Mouse (Mus musculus): Measurements from ENCODE around the gene Axin1. TPM values are rescaled to one million over a fixed set of nuclear protein-coding genes. Genes with fewer than 3 reads are reported as not detected.

The Axin1 gene
- polyA plus RNA-seq, 1 experiment from 2014 or later = 12.7 TPM

DNA sequence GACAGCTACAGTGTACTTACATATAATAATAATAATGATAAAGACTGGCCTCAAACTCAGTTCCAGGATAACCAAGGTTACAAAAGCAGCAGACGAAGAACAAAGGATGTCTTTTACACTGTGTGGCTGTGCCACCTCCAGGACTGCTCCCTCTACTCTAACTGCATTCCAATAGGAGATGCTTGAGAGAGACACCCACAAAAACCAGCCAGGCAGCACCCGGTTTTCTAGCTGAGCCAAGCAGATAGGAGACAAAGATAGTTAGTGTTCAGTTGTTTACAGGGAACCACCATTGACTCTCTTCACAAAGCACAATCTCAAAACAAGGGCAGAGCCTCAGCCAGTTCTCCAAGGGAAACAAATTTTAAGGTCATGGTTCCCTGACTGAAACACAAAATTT, 101.1 kb downstream of the Axin1 start:
- Histone ChIP-seq H3K27me3 (ENCODE audit: control insufficient read depth, insufficient read depth, low read length) (no peaks in the 10 kb centered on the region), H3K9ac (ENCODE audit: low read length) (no peak overlapping the region), H3K9me3 (ENCODE audit: control insufficient read depth, low read length) (no peaks in the 10 kb centered on the region), H3K4me3 (ENCODE audit: low read depth, low read length) (no peak overlapping the region), H3K4me1 (ENCODE audit: control insufficient read depth, insufficient read depth, low read length) (peaks cover 7% of the 10 kb centered on the region; the same call in 1 of the 2 replicates), H3K4me2 (no peak overlapping the region), H3K36me3 (ENCODE audit: control insufficient read depth, insufficient read depth, low read length) (no peaks in the 10 kb centered on the region), H3K27ac (ENCODE audit: low read depth, low read length) (no peak overlapping the region)
- WGBS = 78% methylated on average over 2 of the region's 2 CpGs
- ATAC-seq (ENCODE audit: low FRiP score) (no peak), DNase-seq (ENCODE audit: low spot score, missing footprints) (no peak)

DNA sequence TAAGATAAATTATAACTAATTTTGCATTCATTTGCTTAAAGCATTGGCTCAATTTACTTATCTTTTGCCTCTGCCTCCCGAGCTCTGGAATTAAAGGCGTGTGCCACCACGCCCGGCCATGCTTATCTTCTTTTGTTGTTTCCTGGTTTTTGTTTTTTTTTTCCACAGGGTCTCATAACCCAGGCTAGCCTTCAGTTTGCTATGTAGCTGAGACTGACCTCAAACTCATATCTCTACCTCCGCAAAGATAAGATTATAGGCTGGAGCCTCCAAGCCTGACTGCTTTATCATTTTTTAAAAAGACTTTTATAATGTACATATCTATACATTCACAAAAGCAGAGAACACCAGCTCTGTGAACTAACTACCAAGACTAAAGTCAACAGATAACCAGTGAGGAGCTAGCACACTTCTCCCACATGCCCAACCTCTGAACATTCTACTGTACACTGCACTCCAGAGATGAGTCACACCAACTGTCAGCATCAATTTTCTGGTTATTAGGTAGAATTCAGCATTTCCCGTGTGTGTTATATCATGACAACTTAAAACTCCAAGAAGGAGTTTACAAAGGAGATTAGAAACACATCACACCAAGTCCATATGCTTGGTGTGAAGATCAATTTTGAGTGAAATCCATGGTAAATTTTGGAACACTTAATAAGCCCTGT, 101.8 kb downstream of the Axin1 start:
- no peak overlapping the region for H3K9ac ChIP-seq (ENCODE audit: low read length)
- no peak overlapping the region for H3K4me3 ChIP-seq (ENCODE audit: low read depth, low read length)
- H3K27ac ChIP-seq (ENCODE audit: low read depth, low read length) = no peak overlapping the region
- no peaks in the 10 kb centered on the region for H3K36me3 ChIP-seq (ENCODE audit: control insufficient read depth, insufficient read depth, low read length)
- ATAC-seq (ENCODE audit: low FRiP score) = no peak
- no peaks in the 10 kb centered on the region for H3K27me3 ChIP-seq (ENCODE audit: control insufficient read depth, insufficient read depth, low read length)
- 83% methylated on average over 6 of the region's 6 CpGs for WGBS
- no peak for DNase-seq (ENCODE audit: low spot score, missing footprints)
- H3K4me1 ChIP-seq (ENCODE audit: control insufficient read depth, insufficient read depth, low read length) = peaks cover 7% of the 10 kb centered on the region; the same call in 1 of the 2 replicates
- no peaks in the 10 kb centered on the region for H3K9me3 ChIP-seq (ENCODE audit: control insufficient read depth, low read length)
- no peak overlapping the region for H3K4me2 ChIP-seq

- H3K36me3 ChIP-seq (ENCODE audit: control insufficient read depth, insufficient read depth, low read length) = no peaks in the 10 kb centered on the region
- H3K27me3 ChIP-seq (ENCODE audit: control insufficient read depth, insufficient read depth, low read length) = no peaks in the 10 kb centered on the region
- H3K9ac ChIP-seq (ENCODE audit: low read length) = no peak overlapping the region
- ATAC-seq (ENCODE audit: low FRiP score) (no peak), DNase-seq (ENCODE audit: low spot score, missing footprints) (no peak)
- 85% methylated on average over 6 of the region's 6 CpGs for WGBS
- no peak overlapping the region for H3K4me3 ChIP-seq (ENCODE audit: low read depth, low read length)
- no peak overlapping the region for H3K4me2 ChIP-seq
- H3K27ac ChIP-seq (ENCODE audit: low read depth, low read length) = no peak overlapping the region
- peaks cover 7% of the 10 kb centered on the region; the same call in 1 of the 2 replicates for H3K4me1 ChIP-seq (ENCODE audit: control insufficient read depth, insufficient read depth, low read length)
- H3K9me3 ChIP-seq (ENCODE audit: control insufficient read depth, low read length) = no peaks in the 10 kb centered on the region
Observed at GRCm38 (mm10) chr17:26240990-26241389, 102.5 kb downstream of the Axin1 start.

DNA sequence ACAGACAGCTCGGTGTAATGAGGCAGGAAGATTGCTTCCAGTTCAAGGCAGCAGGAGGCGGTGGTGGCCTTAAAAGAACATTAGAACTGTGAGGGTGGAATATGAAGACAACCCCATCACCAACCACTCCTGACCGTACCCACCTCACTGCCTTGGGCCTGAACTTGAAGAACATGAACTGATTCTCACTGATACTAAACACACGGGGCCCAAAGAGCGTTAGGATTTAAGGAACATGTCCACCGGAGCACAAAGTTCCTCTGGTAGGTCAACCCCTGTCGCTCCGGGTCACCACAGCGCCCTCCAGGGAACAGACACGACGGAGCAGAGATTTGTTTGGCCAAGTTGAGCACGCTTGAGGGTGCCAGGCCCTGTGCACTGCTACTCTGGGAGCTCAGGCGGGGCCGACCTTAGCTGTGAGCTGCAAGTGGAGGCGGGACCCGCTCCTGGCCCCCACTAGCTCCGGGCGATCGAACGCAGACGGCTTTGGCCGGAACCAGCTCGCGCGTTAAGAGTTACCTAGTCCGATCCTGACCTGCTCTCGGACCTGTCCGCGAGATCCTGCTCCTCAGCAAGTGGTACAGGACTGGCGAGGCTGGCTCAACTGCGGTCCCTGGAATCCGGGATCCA, 105.1 kb downstream of the Axin1 start:
- H3K9me3 ChIP-seq (ENCODE audit: control insufficient read depth, low read length) = no peaks in the 10 kb centered on the region
- no peaks in the 10 kb centered on the region for H3K36me3 ChIP-seq (ENCODE audit: control insufficient read depth, insufficient read depth, low read length)
- peak overlapping the region; percentile 63 for H3K9ac ChIP-seq (ENCODE audit: low read length)
- H3K4me2 ChIP-seq = peak overlapping the region; percentile 68
- DNase-seq (ENCODE audit: low spot score, missing footprints) (peak; percentile 97), ATAC-seq (ENCODE audit: low FRiP score) (no peak; the same call in none of the 2 replicates)
- peaks cover 7% of the 10 kb centered on the region; the same call in 1 of the 2 replicates for H3K4me1 ChIP-seq (ENCODE audit: control insufficient read depth, insufficient read depth, low read length)
- peak overlapping the region; percentile 57 for H3K4me3 ChIP-seq (ENCODE audit: low read depth, low read length)
- H3K27ac ChIP-seq (ENCODE audit: low read depth, low read length) = peak overlapping the region; percentile 36; the same call in 1 of the 2 replicates
- H3K27me3 ChIP-seq (ENCODE audit: control insufficient read depth, insufficient read depth, low read length) = no peaks in the 10 kb centered on the region
- WGBS = under 1% methylated on average over 32 of the region's 32 CpGs

- H3K4me3 ChIP-seq (ENCODE audit: low read depth, low read length) = peak within 1 kb of the TSS; percentile 57
- H3K9ac ChIP-seq (ENCODE audit: low read length) = peak within 1 kb of the TSS; percentile 63
- no peaks in the 10 kb centered on the region for H3K36me3 ChIP-seq (ENCODE audit: control insufficient read depth, insufficient read depth, low read length)
- H3K27ac ChIP-seq (ENCODE audit: low read depth, low read length) = peak within 1 kb of the TSS; percentile 63
- peak; percentile 99 for DNase-seq (ENCODE audit: low spot score, missing footprints)
- no peaks in the 10 kb centered on the region for H3K9me3 ChIP-seq (ENCODE audit: control insufficient read depth, low read length)
- 7% methylated on average over 33 of the region's 33 CpGs for WGBS
- peak; percentile 98 for ATAC-seq (ENCODE audit: low FRiP score)
- H3K4me2 ChIP-seq = peak within 1 kb of the TSS; percentile 68
- peaks cover 7% of the 10 kb centered on the region; the same call in 1 of the 2 replicates for H3K4me1 ChIP-seq (ENCODE audit: control insufficient read depth, insufficient read depth, low read length)
- H3K27me3 ChIP-seq (ENCODE audit: control insufficient read depth, insufficient read depth, low read length) = no peaks in the 10 kb centered on the region
Observed at GRCm38 (mm10) chr17:26244101-26244841, 105.8 kb downstream of the Axin1 start, which contains the start of gene Fam234a. Gene Fam234a (minus strand): TSS chr17:26244242.

Other genes starting within 250 kb of the Axin1 start
- 15.0 and 15.9 TPM in 2 replicates for gene Rab40c, start 219.0 kb upstream of the Axin1 start, polyA plus RNA-seq (2014; fragmentation: Nextera tagmentation; extraction: Ambion mirVana)
- 47.2 and 50.9 TPM in 2 replicates for gene Pigq, start 193.8 kb upstream of the Axin1 start, polyA plus RNA-seq (2014; fragmentation: Nextera tagmentation; extraction: Ambion mirVana)
- gene Nhlrc4, start 193.7 kb upstream of the Axin1 start, polyA plus RNA-seq (2014; fragmentation: Nextera tagmentation; extraction: Ambion mirVana) = 0.37 TPM in 1 of 2 replicates, not detected in the other
- gene A930017K11Rik, start 186.1 kb upstream of the Axin1 start, polyA plus RNA-seq (2014; fragmentation: Nextera tagmentation; extraction: Ambion mirVana) = not detected in 2 replicates
- 19.0 and 21.5 TPM in 2 replicates for gene Capn15, start 152.9 kb upstream of the Axin1 start, polyA plus RNA-seq (2014; fragmentation: Nextera tagmentation; extraction: Ambion mirVana)
- 18.1 and 18.2 TPM in 2 replicates for gene Rab11fip3, start 69.1 kb upstream of the Axin1 start, polyA plus RNA-seq (2014; fragmentation: Nextera tagmentation; extraction: Ambion mirVana)
- 17.0 and 18.1 TPM in 2 replicates for gene Decr2, start 48.4 kb upstream of the Axin1 start, polyA plus RNA-seq (2014; fragmentation: Nextera tagmentation; extraction: Ambion mirVana)
- 51.5 and 57.7 TPM in 2 replicates for gene Nme4, start 43.1 kb upstream of the Axin1 start, polyA plus RNA-seq (2014; fragmentation: Nextera tagmentation; extraction: Ambion mirVana)
- 1.1 and 1.3 TPM in 2 replicates for gene Tmem8, start 25.4 kb upstream of the Axin1 start, polyA plus RNA-seq (2014; fragmentation: Nextera tagmentation; extraction: Ambion mirVana)
- 256 and 275 TPM in 2 replicates for gene Mrpl28, start 15.2 kb upstream of the Axin1 start, polyA plus RNA-seq (2014; fragmentation: Nextera tagmentation; extraction: Ambion mirVana)
- 0.18 and 0.30 TPM in 2 replicates for gene Pdia2, start 60.4 kb downstream of the Axin1 start, polyA plus RNA-seq (2014; fragmentation: Nextera tagmentation; extraction: Ambion mirVana)
- gene Rgs11, start 64.3 kb downstream of the Axin1 start, polyA plus RNA-seq (2014; fragmentation: Nextera tagmentation; extraction: Ambion mirVana) = 0.18 and 0.40 TPM in 2 replicates
- 5.8 and 6.4 TPM in 2 replicates for gene Arhgdig, start 69.1 kb downstream of the Axin1 start, polyA plus RNA-seq (2014; fragmentation: Nextera tagmentation; extraction: Ambion mirVana)
- gene Fam234a, start 105.6 kb downstream of the Axin1 start, polyA plus RNA-seq (2014; fragmentation: Nextera tagmentation; extraction: Ambion mirVana) = 16.9 and 19.6 TPM in 2 replicates
- gene Luc7l, start 114.2 kb downstream of the Axin1 start, polyA plus RNA-seq (2014; fragmentation: Nextera tagmentation; extraction: Ambion mirVana) = 127 and 137 TPM in 2 replicates

Data from midbrain, embryonic 11.5 days (tissue).